Mouse (Mus musculus): ENCODE data around the gene Gm2381. TPM values are rescaled to one million over a fixed set of nuclear protein-coding genes. Genes with fewer than 3 reads are reported as not detected.
"Not testable (repeated sequence)": the region's sequence is repeated elsewhere in the genome, so short reads cannot be mapped to it uniquely, and the experiment has no call there.

Gm2381 gene
- not detected in 2 replicates for polyA plus RNA-seq (2011; ENCODE audit: insufficient read depth, insufficient read length, low replicate concordance, missing spikeins)

DNA sequence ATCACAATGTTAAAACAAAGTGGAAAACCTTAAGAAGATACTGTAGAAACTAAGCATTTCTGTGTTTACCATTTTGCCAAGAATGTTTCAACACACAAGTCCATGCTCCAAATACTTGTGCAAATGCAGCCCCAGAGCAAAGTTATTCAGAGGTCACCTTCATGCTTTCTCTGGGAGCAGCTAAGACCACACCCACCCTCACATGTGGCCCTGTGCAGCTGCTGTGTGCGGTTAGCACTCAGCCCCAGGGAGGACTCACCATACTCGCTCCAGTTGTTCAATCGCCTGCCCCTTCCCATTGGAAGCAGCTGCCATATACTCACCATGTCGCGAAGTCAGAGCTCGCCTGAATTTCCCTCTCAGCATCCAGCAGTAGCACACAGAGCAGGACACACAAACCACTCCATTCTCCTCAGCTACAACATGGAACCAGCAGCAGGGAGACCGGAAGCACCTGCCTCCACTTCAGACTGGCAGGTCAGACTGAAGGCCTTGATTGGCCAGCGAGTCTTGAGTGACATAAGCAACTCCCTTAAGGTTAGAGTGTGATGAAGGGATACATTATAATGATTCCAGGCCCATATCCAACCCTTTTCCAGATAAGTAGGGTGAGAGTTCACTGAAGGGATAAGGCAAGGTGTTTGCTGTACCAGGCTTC, at the start of gene Gm2381:
Gm2381 (minus strand) TSS at position 434 of the 658 bp plus-strand sequence.
- not testable (repeated sequence) for H3K4me3 ChIP-seq (replicated peaks; ENCODE audit: control insufficient read depth, low read depth, low read length); H3K4me1 ChIP-seq (ENCODE audit: control insufficient read depth, insufficient read depth, low read length); H3K27ac ChIP-seq (ENCODE audit: control insufficient read depth, insufficient read depth, low read depth, low read length, poor library complexity)
- WGBS: 78% methylated on average over 8 of the region's 8 CpGs

GRCm38 (mm10) chr7:42898067-42898466, 31.0 kb upstream of the Gm2381 start:
- 75% methylated on average over 2 of the region's 2 CpGs for WGBS

DNA sequence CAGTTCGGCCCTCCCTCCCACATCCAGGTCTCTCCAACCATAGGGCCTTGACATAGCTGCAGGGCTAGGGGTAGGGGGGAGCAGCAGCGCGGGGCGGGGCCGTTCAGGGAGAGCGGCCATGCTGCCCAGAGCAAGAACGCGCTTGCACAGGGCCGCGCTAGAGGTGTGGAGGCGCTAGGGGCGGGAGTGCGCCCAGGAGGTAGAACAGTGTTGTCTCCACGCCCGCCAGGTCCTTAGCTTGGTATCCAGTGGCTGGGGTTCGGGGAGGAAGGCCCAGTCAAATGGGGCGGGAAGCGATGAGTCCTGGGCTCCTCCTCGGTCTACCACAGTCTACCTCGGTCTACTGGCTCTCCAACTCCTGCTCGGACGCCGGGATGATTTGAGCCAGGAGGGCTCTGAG, 11.1 kb upstream of the Gm2381 start:
- H3K4me1 ChIP-seq (ENCODE audit: control insufficient read depth, insufficient read depth, low read length): no peaks in the 10 kb centered on the region
- no peak overlapping the region for H3K4me3 ChIP-seq (replicated peaks; ENCODE audit: control insufficient read depth, low read depth, low read length)
- 40% methylated on average over 23 of the region's 23 CpGs for WGBS
- TF ChIP-seq POLR2A (IDR thresholded peaks at IDR 0.05; ENCODE audit: borderline replicate concordance, control insufficient read depth, low read depth, low read length): no peak
- TF ChIP-seq CTCF (IDR thresholded peaks at IDR 0.05; ENCODE audit: control insufficient read depth, insufficient read depth, low read length): no peak
- H3K27ac ChIP-seq (ENCODE audit: control insufficient read depth, insufficient read depth, low read depth, low read length, poor library complexity): no peak overlapping the region

More at GRCm38 (mm10) chr7:42898067-42898466, 31.0 kb upstream of the Gm2381 start:
- H3K4me1 ChIP-seq (ENCODE audit: control insufficient read depth, insufficient read depth, low read length); H3K4me3 ChIP-seq (replicated peaks; ENCODE audit: control insufficient read depth, low read depth, low read length); H3K27ac ChIP-seq (ENCODE audit: control insufficient read depth, insufficient read depth, low read depth, low read length, poor library complexity): not testable (repeated sequence)

GRCm38 (mm10) chr7:42838366-42838765, 28.7 kb downstream of the Gm2381 start:
- H3K4me3 ChIP-seq (replicated peaks; ENCODE audit: control insufficient read depth, low read depth, low read length): not testable (repeated sequence)

DNA sequence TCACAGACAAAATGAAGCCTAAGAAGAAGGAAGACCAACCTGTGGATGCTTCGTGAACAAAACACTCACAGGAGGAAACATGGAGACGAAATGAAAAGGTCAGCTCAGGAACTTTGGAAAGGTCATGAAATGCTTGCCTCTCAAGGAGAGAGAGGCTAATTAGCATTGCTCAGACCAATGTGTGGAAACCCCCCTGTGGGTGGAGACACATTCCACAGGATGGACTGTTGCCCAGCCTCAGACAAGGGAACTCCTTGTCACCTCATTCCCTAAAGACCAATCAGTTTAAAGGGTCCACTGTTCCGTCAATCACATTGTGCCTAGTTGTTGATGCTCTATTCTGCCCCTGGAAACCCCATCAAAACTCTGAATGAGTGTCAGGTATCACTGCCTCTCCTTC, 34.8 kb downstream of the Gm2381 start:
- WGBS: 70% methylated on average over 3 of the region's 3 CpGs
- H3K27ac ChIP-seq (ENCODE audit: control insufficient read depth, insufficient read depth, low read depth, low read length, poor library complexity): no peak overlapping the region
- TF ChIP-seq POLR2A (IDR thresholded peaks at IDR 0.05; ENCODE audit: borderline replicate concordance, control insufficient read depth, low read depth, low read length) (no peak), CTCF (IDR thresholded peaks at IDR 0.05; ENCODE audit: control insufficient read depth, insufficient read depth, low read length) (no peak)
- H3K4me1 ChIP-seq (ENCODE audit: control insufficient read depth, insufficient read depth, low read length): no peaks in the 10 kb centered on the region
- no peak overlapping the region for H3K4me3 ChIP-seq (replicated peaks; ENCODE audit: control insufficient read depth, low read depth, low read length)

More at GRCm38 (mm10) chr7:42838366-42838765, 28.7 kb downstream of the Gm2381 start:
- H3K4me1 ChIP-seq (ENCODE audit: control insufficient read depth, insufficient read depth, low read length); H3K27ac ChIP-seq (ENCODE audit: control insufficient read depth, insufficient read depth, low read depth, low read length, poor library complexity): not testable (repeated sequence)

- not testable (repeated sequence) for H3K4me1 ChIP-seq (ENCODE audit: control insufficient read depth, insufficient read depth, low read length); H3K4me3 ChIP-seq (replicated peaks; ENCODE audit: control insufficient read depth, low read depth, low read length); H3K27ac ChIP-seq (ENCODE audit: control insufficient read depth, insufficient read depth, low read depth, low read length, poor library complexity)
- WGBS: no CpG with 5 or more reads among the region's 1 CpGs
Measured at GRCm38 (mm10) chr7:42793425-42793824, 73.6 kb downstream of the Gm2381 start, which contains the start of gene Vmn2r62. Gene Vmn2r62, minus strand, starts transcription at chr7:42793525.

Other genes with a start within 250 kb of the Gm2381 start
- 0.70 and 2.3 TPM in 2 replicates for gene Zfp976, start 224.6 kb downstream of the Gm2381 start, polyA plus RNA-seq (2011; ENCODE audit: insufficient read depth, insufficient read length, low replicate concordance, missing spikeins)
- 1.6 and 8.7 TPM in 2 replicates for gene Zfp975, start 174.5 kb downstream of the Gm2381 start, polyA plus RNA-seq (2011; ENCODE audit: insufficient read depth, insufficient read length, low replicate concordance, missing spikeins)
- 1.6 TPM in 1 of 2 replicates, not detected in the other for gene Gm17067, start 140.2 kb downstream of the Gm2381 start, polyA plus RNA-seq (2011; ENCODE audit: insufficient read depth, insufficient read length, low replicate concordance, missing spikeins)
- gene Vmn2r62, start 73.7 kb downstream of the Gm2381 start, polyA plus RNA-seq (2011; ENCODE audit: insufficient read depth, insufficient read length, low replicate concordance, missing spikeins): not detected in 2 replicates
- gene Vmn2r63, start 66.6 kb upstream of the Gm2381 start, polyA plus RNA-seq (2011; ENCODE audit: insufficient read depth, insufficient read length, low replicate concordance, missing spikeins): not detected in 2 replicates
- gene Gm9268, start 151.5 kb upstream of the Gm2381 start, polyA plus RNA-seq (2011; ENCODE audit: insufficient read depth, insufficient read length, low replicate concordance, missing spikeins): not detected in 2 replicates
- gene Zfp936, start 247.0 kb upstream of the Gm2381 start, polyA plus RNA-seq (2011; ENCODE audit: insufficient read depth, insufficient read length, low replicate concordance, missing spikeins): not detected in 2 replicates